Mouse (Mus musculus): ENCODE data around the gene Eaf1. TPM values are rescaled to one million over a fixed set of nuclear protein-coding genes. Genes with fewer than 3 reads are reported as not detected.

Eaf1 gene
- polyA plus RNA-seq, 1 experiment: 435 TPM

- peak; percentile 100 for TF ChIP-seq GATA1 (IDR thresholded peaks at IDR 0.05; ENCODE audit: low read length)
These were observed 2.0 kb downstream of the Eaf1 start for GRCm38 (mm10) chr14:31496241-31496646.

DNA sequence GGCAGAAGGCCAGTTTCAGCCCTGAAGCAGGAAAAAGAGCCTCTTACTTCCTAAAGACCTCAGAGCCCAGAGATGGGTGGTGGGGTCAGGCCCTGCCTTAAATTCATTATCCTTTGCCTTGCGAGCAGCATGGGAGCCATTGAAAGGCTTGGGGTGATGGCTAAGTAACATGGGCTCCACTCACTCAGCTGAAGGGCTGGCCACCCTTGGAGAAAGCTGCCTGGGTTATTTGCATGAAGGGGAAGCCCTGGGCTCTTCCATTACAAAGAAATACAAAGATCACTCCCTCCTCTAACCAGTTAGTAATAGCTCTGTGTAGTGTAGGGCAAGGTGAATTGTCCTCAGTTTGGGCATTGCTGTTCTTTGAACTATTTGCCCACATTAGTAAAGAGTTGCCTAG is 5.3 kb downstream of the Eaf1 start:
- no peak for TF ChIP-seq GATA1 (IDR thresholded peaks at IDR 0.05; ENCODE audit: low read length)

DNA sequence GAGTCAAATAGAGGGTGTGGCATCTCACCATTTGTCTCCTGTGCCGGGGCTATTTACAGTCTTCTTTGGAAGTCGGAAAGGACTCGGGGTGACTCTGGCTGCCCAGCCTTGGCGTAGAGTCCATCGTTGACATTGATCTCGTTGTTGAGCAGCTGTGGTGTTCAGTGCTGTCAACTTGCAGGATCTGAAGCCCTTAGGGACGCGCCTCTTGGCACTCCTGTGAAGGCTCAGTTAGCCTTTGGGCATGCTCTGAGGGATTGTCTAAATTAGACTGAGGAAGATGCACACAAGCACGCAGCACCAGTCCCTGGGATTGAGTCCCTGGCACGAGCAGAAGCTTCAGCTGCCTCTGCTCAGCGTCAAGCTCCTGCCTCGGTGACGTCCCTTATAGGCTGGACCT is 9.2 kb downstream of the Eaf1 start:
- no peak for TF ChIP-seq GATA1 (IDR thresholded peaks at IDR 0.05; ENCODE audit: low read length)

- TF ChIP-seq GATA1 (IDR thresholded peaks at IDR 0.05; ENCODE audit: low read length): no peak
These were observed 12.3 kb downstream of the Eaf1 start for GRCm38 (mm10) chr14:31506456-31506855.

GRCm38 (mm10) chr14:31509911-31510310 is 15.7 kb downstream of the Eaf1 start:
- TF ChIP-seq GATA1 (IDR thresholded peaks at IDR 0.05; ENCODE audit: low read length): no peak

GRCm38 (mm10) chr14:31510322-31510721 is 16.1 kb downstream of the Eaf1 start:
- TF ChIP-seq GATA1 (IDR thresholded peaks at IDR 0.05; ENCODE audit: low read length): no peak

GRCm38 (mm10) chr14:31515895-31516294 is 21.7 kb downstream of the Eaf1 start:
- no peak for TF ChIP-seq GATA1 (IDR thresholded peaks at IDR 0.05; ENCODE audit: low read length)

- no peak for TF ChIP-seq GATA1 (IDR thresholded peaks at IDR 0.05; ENCODE audit: low read length)
These were observed 25.0 kb downstream of the Eaf1 start for GRCm38 (mm10) chr14:31519165-31519564.

GRCm38 (mm10) chr14:31521318-31521717 is 27.1 kb downstream of the Eaf1 start:
- no peak for TF ChIP-seq GATA1 (IDR thresholded peaks at IDR 0.05; ENCODE audit: low read length)

DNA sequence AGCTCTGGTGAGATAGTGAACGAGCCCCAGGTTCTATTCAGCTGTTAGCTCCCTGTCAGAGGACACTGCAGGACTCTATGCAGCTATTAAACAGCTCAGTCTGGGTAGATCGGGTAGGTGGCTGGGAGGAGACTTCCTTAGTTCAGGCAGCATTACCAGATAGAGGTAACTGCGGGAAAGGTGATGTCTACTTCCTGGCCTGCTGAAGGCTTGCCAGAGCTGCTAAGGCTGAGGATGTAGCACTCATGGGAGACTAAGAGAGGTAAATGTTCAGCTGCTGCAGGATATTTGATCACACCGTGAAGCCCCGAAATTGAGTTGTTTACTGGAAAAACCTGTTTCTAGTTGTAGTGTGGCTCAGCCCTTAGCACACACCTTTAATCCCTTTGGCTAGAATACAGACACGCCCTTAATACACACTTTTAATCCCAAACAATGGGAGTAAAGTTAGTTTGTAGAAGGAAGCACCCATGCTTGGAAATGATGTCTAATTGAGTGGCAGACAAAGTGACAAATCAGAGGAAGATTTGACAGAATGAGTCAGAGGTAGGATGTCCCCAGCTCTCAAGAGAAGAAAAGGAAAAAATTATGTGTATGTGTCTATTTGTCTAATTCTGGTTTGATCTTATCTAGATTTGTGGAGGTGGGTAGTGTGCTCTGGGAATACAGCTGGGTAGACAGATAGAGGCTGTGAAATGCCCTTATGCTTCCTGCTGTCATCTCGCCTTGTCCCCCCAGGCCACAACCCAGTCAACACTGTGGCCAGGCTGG is 31.0 kb downstream of the Eaf1 start:
- no peak for TF ChIP-seq GATA1 (IDR thresholded peaks at IDR 0.05; ENCODE audit: low read length)

- TF ChIP-seq GATA1 (IDR thresholded peaks at IDR 0.05; ENCODE audit: low read length): no peak
These were observed 36.6 kb downstream of the Eaf1 start for GRCm38 (mm10) chr14:31530847-31531246.

GRCm38 (mm10) chr14:31531506-31532148 is 37.4 kb downstream of the Eaf1 start:
- TF ChIP-seq GATA1 (IDR thresholded peaks at IDR 0.05; ENCODE audit: low read length): no peak

GRCm38 (mm10) chr14:31532656-31533055 is 38.5 kb downstream of the Eaf1 start:
- TF ChIP-seq GATA1 (IDR thresholded peaks at IDR 0.05; ENCODE audit: low read length): no peak

- no peak for TF ChIP-seq GATA1 (IDR thresholded peaks at IDR 0.05; ENCODE audit: low read length)
These were observed 43.1 kb downstream of the Eaf1 start for GRCm38 (mm10) chr14:31537298-31537697.

DNA sequence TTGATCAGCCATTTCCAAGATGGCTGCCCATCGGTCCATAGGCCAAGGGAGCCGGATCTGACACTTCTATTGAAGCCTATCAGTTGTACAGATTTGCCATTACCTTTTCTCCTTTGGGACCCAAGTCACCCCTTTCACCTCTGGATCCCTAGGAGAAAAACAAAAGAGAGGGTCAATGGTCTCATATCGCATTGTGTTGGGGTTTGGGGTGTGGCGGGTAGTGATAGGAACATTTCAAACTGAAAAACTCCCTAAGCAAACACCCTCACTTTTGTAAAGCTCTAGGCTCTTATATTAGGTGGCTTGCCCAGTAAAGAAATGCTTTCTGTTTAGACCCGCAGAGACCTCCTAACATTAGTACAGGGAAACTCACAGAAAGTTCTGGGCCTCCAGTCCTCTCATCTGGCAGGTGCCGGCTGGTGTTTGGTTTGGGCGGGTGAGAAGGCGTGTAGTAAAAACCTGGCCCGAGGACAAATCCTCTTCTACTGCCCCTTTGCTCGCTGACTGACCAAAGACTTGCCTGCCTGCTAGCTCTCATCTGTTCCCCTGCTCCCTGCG is 49.8 kb downstream of the Eaf1 start:
- no peak for TF ChIP-seq GATA1 (IDR thresholded peaks at IDR 0.05; ENCODE audit: low read length)

DNA sequence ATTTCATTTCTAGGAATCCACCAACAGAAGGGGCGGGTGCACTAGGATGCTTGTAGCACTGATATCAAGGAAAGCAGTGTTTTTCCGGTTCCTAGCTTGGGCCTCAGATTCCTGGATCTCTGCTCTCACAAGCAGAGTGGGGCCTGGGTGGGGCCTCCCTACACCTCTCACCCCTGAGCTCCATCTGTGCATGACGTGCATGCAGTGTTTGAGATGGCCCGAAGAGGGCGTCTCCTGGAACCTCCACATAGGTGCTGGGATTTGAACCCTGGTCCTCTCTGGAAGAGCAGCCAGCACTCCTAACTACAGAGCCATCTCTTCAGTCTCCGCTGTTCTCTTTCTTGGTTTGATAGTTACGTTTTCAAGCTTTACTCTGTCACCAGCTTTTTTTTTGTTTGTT is 60.8 kb downstream of the Eaf1 start:
- TF ChIP-seq GATA1 (IDR thresholded peaks at IDR 0.05; ENCODE audit: low read length): no peak

DNA sequence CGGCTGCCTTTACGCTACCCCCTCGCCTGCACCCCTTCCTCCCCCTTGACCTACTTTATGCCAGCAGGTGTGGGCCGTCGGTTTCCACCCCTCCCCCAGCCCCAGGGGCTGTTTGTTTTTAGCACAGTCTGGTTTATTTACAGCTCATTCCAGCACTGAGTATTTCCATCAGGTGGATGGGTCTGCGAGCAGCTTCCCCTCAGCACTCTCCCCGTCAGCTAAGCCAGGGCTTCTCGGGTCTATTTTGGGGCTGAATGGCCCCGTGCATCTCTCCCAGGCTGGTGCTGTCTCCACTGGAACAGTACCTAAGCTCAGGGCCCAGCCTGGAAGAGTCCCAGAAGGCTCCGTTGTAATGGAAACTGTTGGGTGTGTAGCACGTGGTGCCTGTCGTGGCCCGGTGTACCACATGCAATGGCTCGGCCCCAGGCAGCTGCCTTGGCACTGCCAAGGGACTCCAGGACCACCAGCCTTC is 61.8 kb downstream of the Eaf1 start:
- TF ChIP-seq GATA1 (IDR thresholded peaks at IDR 0.05; ENCODE audit: low read length): no peak
